Mouse (Mus musculus): ENCODE measurements at regions not wholly inside any gene's neighbourhood (a gene's known extent, or its start where the extent isn't known, plus 50 kb on each side); places are given as distances from the start of the nearest gene placed in this dataset.

GRCm38 (mm10) chr17:45828284-45828824, 94.7 kb upstream of the 1600014C23Rik start:
- DNase-seq (ENCODE audit: extremely low spot score), result no peak

GRCm38 (mm10) chr17:45824977-45825376, 91.3 kb upstream of the 1600014C23Rik start:
- no peak for DNase-seq (ENCODE audit: extremely low spot score)

- DNase-seq (ENCODE audit: extremely low spot score), result no peak
Observed at GRCm38 (mm10) chr17:45823501-45823900, 89.9 kb upstream of the 1600014C23Rik start.

GRCm38 (mm10) chr17:45822427-45822826, 88.8 kb upstream of the 1600014C23Rik start:
- DNase-seq (ENCODE audit: extremely low spot score), result no peak

- no peak for DNase-seq (ENCODE audit: extremely low spot score)
Observed at GRCm38 (mm10) chr17:45821356-45821755, 87.7 kb upstream of the 1600014C23Rik start.

- no peak for DNase-seq (ENCODE audit: extremely low spot score)
Observed at GRCm38 (mm10) chr17:45819143-45819542, 85.5 kb upstream of the 1600014C23Rik start.

GRCm38 (mm10) chr17:45816566-45816965, 82.9 kb upstream of the 1600014C23Rik start:
- no peak for DNase-seq (ENCODE audit: extremely low spot score)

- no peak for DNase-seq (ENCODE audit: extremely low spot score)
Observed at GRCm38 (mm10) chr17:45815833-45816232, 82.2 kb upstream of the 1600014C23Rik start.

GRCm38 (mm10) chr17:45815341-45815740, 81.7 kb upstream of the 1600014C23Rik start:
- no peak for DNase-seq (ENCODE audit: extremely low spot score)

- peak; percentile 16 for DNase-seq (ENCODE audit: extremely low spot score)
Observed at GRCm38 (mm10) chr17:45814586-45814985, 80.9 kb upstream of the 1600014C23Rik start.

GRCm38 (mm10) chr17:45813956-45814355, 80.3 kb upstream of the 1600014C23Rik start:
- DNase-seq (ENCODE audit: extremely low spot score), result no peak

- DNase-seq (ENCODE audit: extremely low spot score), result no peak
Observed at GRCm38 (mm10) chr17:45812289-45812955, 78.8 kb upstream of the 1600014C23Rik start.

GRCm38 (mm10) chr17:45811632-45812221, 78.1 kb upstream of the 1600014C23Rik start:
- no peak for DNase-seq (ENCODE audit: extremely low spot score)

- DNase-seq (ENCODE audit: extremely low spot score), result no peak
Observed at GRCm38 (mm10) chr17:45809728-45810127, 76.1 kb upstream of the 1600014C23Rik start.

- no peak for DNase-seq (ENCODE audit: extremely low spot score)
Observed at GRCm38 (mm10) chr17:45808374-45808773, 74.7 kb upstream of the 1600014C23Rik start.

GRCm38 (mm10) chr17:45807452-45807851, 73.8 kb upstream of the 1600014C23Rik start:
- no peak for DNase-seq (ENCODE audit: extremely low spot score)

- DNase-seq (ENCODE audit: extremely low spot score), result no peak
Observed at GRCm38 (mm10) chr17:45806831-45807230, 73.2 kb upstream of the 1600014C23Rik start.

- DNase-seq (ENCODE audit: extremely low spot score), result peak; percentile 39
Observed at GRCm38 (mm10) chr17:45806430-45806829, 72.8 kb upstream of the 1600014C23Rik start.

- peak; percentile 61 for DNase-seq (ENCODE audit: extremely low spot score)
Observed at GRCm38 (mm10) chr17:45805471-45806082, 71.9 kb upstream of the 1600014C23Rik start.

GRCm38 (mm10) chr17:45803331-45803730, 69.7 kb upstream of the 1600014C23Rik start:
- no peak for DNase-seq (ENCODE audit: extremely low spot score)

GRCm38 (mm10) chr17:45802439-45802838, 68.8 kb upstream of the 1600014C23Rik start:
- DNase-seq (ENCODE audit: extremely low spot score), result no peak

- DNase-seq (ENCODE audit: extremely low spot score), result no peak
Observed at GRCm38 (mm10) chr17:45799725-45800124, 66.1 kb upstream of the 1600014C23Rik start.

- DNase-seq (ENCODE audit: extremely low spot score), result no peak
Observed at GRCm38 (mm10) chr17:45798996-45799395, 65.4 kb upstream of the 1600014C23Rik start.

All from embryo, embryonic 9.5 days (tissue).